Mouse (Mus musculus): Measurements from ENCODE around the gene Ly86.

GRCm38 (mm10) chr13:37403708-37404107, 58.7 kb downstream of the Ly86 start:
- no peak for TF ChIP-seq POLR2A (IDR thresholded peaks at IDR 0.05; ENCODE audit: extremely low read depth, insufficient read depth, low read length)
- TF ChIP-seq CTCF (IDR thresholded peaks at IDR 0.05; ENCODE audit: extremely low read depth, insufficient read depth, low read length) = no peak
